Mouse (Mus musculus) forebrain, embryonic 10.5 days (tissue): ENCODE measurements at regions not wholly inside any gene's neighbourhood (a gene's known extent, or its start where the extent isn't known, plus 50 kb on each side); places are given as distances from the start of the nearest gene placed in this dataset.

Experiments used
- DNase-seq: peaks from one replicate; pipeline ENCODE4 v3.0.0-alpha.2; 2017; ENCODE audit warnings: low spot score; ENCODE audit errors: extremely low spot score
- H3K27ac ChIP-seq: fragments of 300-500 bp; sonication (generic); 2 replicates; pipeline ENCODE4 v1.5.1; 2016; ENCODE audit warnings: mild to moderate bottlenecking
- H3K27me3 ChIP-seq: fragments of 300-500 bp; sonication (generic); 2 replicates; pipeline ENCODE4 v1.6.1; 2016; ENCODE audit warnings: mild to moderate bottlenecking; ENCODE audit not compliant: poor library complexity, severe bottlenecking
- H3K36me3 ChIP-seq: fragments of 300-500 bp; sonication (generic); replicated peaks from 2 replicates; pipeline ENCODE4 v1.6.1; 2016; ENCODE audit warnings: mild to moderate bottlenecking, moderate library complexity
- H3K4me1 ChIP-seq: fragments of 300-500 bp; sonication (generic); 2 replicates; pipeline ENCODE4 v1.6.1; 2016
- H3K4me3 ChIP-seq: fragments of 300-500 bp; sonication (generic); 2 replicates; pipeline ENCODE4 v1.5.1; 2016; ENCODE audit warnings: mild to moderate bottlenecking, moderate library complexity
- H3K9me3 ChIP-seq: fragments of 300-500 bp; sonication (generic); 2 replicates; pipeline ENCODE4 v1.6.1; 2016; ENCODE audit warnings: mild to moderate bottlenecking, moderate library complexity
- WGBS: fragments of 180-500 bp; shearing (Covaris S2); methylation state at CpG from one replicate; pipeline ENCODE4 v1.1.7; 2016; 5-methylcytosine and 5-hydroxymethylcytosine counted together

DNA sequence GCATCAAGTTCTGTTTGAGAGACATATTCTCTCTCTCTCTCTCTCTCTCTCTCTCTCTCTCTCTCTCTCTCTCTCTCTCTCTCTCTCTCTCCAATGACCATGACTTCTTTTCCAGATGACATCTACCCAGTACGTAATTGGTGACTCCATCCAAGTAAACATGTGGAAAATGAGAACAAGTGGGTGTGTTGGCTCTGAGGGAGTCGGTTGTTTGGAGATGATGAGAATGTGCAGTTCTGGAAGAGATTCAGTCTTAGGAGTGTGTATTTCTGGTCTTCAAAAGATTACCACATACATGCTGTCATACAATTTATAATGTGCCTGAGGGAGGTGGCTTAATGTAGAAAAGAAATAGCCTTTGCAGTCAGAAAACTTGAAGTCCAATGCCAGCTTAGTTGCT is 175.3 kb upstream of the Gm12728 start:
- no peaks in the 10 kb centered on the region for H3K27me3 ChIP-seq
- 93% methylated on average over 2 of the region's 2 CpGs for WGBS
- H3K4me1 ChIP-seq: no peaks in the 10 kb centered on the region
- DNase-seq: no peak
- no peaks in the 10 kb centered on the region for H3K9me3 ChIP-seq
- no peak overlapping the region for H3K4me3 ChIP-seq
- no peak overlapping the region for H3K27ac ChIP-seq
- H3K36me3 ChIP-seq: no peaks in the 10 kb centered on the region

DNA sequence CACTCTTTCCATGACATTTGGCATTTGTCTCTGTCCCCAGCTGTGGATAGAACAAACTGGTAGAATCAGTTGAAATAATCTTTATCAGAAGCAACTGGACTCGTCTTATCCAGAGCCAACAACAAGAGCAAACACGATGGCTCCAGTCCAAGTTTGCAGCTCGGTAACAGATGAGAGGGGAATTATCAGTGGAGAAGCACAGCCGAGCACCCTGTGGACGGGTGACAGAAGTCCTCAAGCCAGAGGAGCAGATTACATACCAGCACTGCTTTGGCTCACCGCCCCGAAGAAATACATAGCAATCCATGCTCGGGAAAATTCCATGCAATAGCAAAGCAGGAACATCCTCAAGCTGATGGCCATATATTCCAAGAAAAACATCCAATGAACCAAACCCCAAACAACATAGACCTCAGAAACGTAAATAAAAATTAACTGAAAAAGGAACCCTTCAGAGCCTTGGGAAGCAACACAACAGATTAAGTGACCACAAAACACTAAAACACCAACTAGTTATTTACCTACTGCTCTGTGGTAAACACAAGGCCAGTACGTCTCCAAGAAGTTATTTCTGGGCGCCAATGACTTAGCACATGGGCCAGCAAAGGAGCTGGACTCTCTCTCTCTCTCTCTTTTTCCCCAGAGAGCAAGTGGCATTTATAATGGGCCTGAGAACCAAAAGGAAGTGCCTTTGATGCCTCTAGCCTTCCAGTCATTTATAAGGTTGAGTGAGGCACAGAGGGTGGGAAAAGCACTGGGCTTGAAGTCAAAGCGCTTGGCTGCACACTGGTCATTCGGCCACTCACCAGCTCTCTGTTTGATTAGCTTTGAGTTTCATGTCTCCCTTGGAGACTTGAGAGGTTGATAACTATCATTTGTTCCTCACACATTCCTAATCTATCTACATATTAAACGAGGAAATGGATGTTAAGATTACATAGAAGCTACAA is 163.0 kb upstream of the Gm12728 start:
- WGBS: 91% methylated on average over 14 of the region's 14 CpGs
- Histone ChIP-seq H3K4me3 (no peak overlapping the region), H3K27me3 (no peaks in the 10 kb centered on the region), H3K27ac (no peak overlapping the region), H3K9me3 (no peaks in the 10 kb centered on the region), H3K36me3 (no peaks in the 10 kb centered on the region), H3K4me1 (no peaks in the 10 kb centered on the region)
- no peak for DNase-seq

DNA sequence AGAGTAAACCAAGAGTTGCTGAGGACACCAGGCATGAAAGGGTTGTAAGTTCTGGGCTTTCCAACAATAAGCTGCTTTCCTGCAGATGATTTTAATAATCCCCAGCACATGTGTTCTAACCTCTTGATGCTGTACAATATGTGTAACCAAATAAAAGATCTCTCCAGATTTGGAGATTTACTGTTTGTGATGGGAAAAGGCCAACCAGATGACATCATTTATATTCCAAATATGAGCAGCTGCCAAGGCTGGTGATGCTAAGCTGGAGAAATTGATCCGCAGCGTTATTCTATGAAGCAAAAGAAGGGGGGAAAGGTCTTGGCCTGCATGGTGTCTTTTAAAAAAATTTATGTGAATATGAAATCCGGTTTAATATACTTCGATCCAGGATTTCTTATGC is 160.1 kb upstream of the Gm12728 start:
- no peaks in the 10 kb centered on the region for H3K4me1 ChIP-seq
- no peak overlapping the region for H3K4me3 ChIP-seq
- no peaks in the 10 kb centered on the region for H3K9me3 ChIP-seq
- H3K27ac ChIP-seq: no peak overlapping the region
- no peaks in the 10 kb centered on the region for H3K36me3 ChIP-seq
- H3K27me3 ChIP-seq: no peaks in the 10 kb centered on the region
- no peak for DNase-seq
- WGBS: 97% methylated on average over 4 of the region's 4 CpGs

DNA sequence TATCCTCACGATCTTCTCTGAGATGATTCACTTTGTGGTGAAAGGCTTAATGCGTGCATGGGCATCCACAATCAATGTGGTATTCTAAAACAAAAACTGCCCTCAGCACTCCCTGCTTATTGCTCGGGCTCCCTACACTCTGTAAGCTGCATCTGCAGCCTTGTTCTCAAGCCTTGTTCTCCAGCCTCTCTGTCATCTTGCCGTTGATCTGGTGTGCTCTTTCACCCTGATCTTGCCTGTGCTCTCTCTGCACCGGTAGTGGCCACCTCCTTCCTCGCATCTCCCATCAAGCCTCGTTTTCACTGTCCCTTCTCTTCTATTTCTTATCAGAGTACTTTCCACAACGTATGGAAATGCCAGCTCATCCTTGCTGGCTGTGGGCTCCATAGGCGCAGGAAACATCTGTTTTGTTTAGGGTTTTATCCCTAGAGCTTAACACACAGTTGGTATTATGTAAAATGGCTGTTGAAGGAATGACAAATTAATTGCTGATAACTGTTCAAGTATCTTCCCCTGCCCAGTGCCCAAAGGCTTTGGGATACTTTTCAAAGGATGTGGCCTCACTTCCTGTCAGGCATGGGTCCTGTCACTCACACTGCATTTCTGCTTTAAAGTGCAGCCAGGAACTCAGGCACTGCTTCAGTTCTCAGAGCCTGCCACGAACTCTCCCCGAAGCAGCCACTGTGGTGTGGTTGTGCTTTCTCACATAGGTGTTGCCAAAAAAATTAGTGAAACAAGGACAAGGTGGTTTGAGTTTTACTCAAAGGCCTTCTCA is 158.9 kb upstream of the Gm12728 start:
- no peak for DNase-seq
- Histone ChIP-seq H3K4me1 (no peaks in the 10 kb centered on the region), H3K27ac (no peak overlapping the region), H3K9me3 (no peaks in the 10 kb centered on the region), H3K27me3 (no peaks in the 10 kb centered on the region), H3K36me3 (no peaks in the 10 kb centered on the region), H3K4me3 (no peak overlapping the region)
- WGBS: 84% methylated on average over 11 of the region's 11 CpGs

DNA sequence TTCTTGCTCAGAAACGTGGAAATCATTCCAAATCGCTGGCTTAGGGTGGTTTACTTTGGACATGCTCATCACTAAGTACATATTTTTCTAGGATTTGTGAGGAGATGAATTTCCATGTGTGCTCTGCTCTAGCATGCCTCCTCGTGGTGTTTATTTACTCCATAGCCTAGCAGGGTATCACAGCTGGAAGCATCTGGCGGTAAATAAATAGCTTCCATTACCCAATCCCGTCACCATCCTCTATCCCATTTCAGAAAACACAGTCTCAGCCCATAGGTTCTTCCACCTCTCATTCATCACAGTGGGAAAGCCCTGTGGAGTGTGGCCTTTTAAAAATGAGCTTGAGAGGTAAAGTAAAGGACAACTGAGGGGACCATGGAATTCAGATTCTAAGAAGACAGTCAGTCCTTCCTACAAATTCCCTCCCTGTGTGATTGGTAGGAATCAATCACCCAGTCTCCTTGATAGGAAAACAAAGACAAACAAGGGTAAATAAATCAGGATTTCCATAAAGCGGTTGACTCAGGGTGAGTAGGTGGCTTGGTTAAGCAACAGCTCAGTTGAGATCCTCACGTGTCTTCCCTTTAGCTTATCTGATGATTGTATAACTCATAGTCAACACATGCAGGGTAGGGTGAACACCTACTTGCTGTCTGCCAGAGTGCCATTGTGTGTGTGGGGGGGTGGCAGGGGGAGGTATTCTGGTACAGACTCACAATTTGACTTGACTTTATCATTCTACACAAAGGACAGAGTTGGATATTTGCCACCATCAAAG is 156.9 kb upstream of the Gm12728 start:
- H3K27ac ChIP-seq: no peak overlapping the region
- 85% methylated on average over 7 of the region's 7 CpGs for WGBS
- H3K4me1 ChIP-seq: no peaks in the 10 kb centered on the region
- no peak for DNase-seq
- H3K9me3 ChIP-seq: no peaks in the 10 kb centered on the region
- no peaks in the 10 kb centered on the region for H3K36me3 ChIP-seq
- H3K4me3 ChIP-seq: no peak overlapping the region
- no peaks in the 10 kb centered on the region for H3K27me3 ChIP-seq

DNA sequence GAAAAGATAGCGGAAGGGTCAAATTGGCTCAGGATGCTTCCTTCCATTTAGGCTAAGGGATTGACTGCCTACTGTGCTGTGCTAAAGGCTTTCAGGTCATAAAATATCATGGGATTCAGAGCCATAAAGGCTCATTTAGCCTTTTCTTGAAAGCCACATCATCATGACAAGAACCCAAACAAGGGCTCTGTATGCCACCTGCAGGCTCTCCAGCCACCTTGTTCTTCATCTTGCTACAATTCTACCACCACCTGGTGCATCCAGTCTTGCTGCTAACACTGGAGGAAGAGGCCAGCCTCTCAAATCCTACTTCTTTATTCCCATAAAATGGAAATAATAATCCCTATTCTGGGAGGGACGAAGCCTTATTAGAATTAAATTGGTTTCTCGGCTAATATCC is 155.9 kb upstream of the Gm12728 start:
- Histone ChIP-seq H3K4me1 (no peaks in the 10 kb centered on the region), H3K36me3 (no peaks in the 10 kb centered on the region), H3K27ac (no peak overlapping the region), H3K9me3 (no peaks in the 10 kb centered on the region), H3K27me3 (no peaks in the 10 kb centered on the region), H3K4me3 (no peak overlapping the region)
- 89% methylated on average over 3 of the region's 3 CpGs for WGBS
- DNase-seq: no peak

DNA sequence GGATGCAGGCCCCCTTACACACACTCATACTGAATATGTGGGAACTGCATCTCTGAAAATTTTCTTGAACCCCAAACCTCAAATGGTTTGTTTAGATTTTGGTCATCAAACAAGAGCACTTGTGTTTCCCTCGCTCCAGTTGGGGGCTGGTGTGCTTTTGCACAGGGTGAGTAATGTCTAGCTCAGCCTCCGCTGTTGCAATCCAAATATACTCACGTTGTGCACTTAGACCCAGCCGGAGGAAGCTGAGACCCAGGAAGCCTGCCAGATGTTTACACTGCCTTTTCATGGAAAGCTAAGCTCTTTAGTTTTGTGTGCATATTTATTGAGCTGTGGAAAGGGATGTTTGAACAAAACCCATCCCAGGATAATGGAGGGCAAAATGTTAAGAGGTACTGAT is 148.9 kb upstream of the Gm12728 start:
- no peak overlapping the region for H3K4me3 ChIP-seq
- no peaks in the 10 kb centered on the region for H3K36me3 ChIP-seq
- no peak overlapping the region for H3K27ac ChIP-seq
- peaks cover 4% of the 10 kb centered on the region; the same call in 1 of the 2 replicates for H3K4me1 ChIP-seq
- H3K9me3 ChIP-seq: no peaks in the 10 kb centered on the region
- no peaks in the 10 kb centered on the region for H3K27me3 ChIP-seq
- WGBS: 79% methylated on average over 4 of the region's 4 CpGs
- DNase-seq: no peak

DNA sequence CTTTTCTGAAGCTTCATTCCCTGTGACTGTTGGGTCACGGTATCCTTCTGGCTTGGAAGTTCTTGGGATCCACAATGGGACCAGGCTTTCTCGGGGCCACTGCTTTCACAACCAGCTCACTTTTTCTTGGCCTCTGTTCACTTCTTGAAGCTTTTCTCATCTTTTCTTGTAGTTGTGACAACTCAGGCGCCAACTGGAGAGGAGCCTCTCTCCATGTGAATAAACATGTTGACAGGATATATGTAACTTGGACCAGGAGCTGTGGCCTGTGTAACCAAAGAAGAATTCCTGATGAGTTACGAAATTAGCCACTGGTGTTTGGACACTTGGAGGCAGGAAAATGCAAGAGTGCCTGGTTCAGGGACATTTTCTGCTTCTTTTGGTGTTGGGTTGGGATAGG is 148.1 kb upstream of the Gm12728 start:
- DNase-seq: no peak
- H3K4me3 ChIP-seq: no peak overlapping the region
- no peaks in the 10 kb centered on the region for H3K9me3 ChIP-seq
- H3K27ac ChIP-seq: no peak overlapping the region
- H3K27me3 ChIP-seq: no peaks in the 10 kb centered on the region
- H3K4me1 ChIP-seq: peaks cover 4% of the 10 kb centered on the region; the same call in 1 of the 2 replicates
- H3K36me3 ChIP-seq: no peaks in the 10 kb centered on the region
- WGBS: 91% methylated on average over 4 of the region's 4 CpGs

DNA sequence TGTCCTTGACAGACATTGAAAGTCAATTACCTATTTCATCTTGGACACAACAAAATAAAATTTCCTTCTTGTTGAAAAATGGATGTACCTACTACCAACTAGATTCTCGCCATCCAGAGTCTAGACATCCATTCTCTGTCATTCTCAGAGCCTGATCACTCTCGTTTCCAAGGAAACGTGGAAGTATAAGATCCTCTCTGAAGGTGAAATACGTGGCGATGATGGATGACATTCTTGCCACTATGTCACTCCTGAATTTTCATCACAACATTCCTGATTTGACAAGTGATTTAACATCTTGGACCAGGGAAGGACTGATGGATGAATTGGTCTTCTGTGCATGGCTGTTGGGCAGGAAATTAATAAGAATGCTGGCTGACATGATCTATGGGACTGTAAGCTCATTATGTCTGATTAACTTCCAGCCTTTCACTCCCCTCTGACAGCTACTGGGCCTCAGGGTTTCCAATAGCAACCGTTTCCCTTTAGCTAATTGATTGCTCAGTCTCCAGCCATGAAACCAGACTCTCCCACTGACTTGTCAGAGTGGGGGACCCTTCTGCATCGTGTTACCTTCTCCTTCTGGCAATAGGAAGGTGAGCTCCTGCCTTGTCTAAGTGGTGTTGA is 140.7 kb upstream of the Gm12728 start:
- 65% methylated on average over 7 of the region's 7 CpGs for WGBS
- Histone ChIP-seq H3K27ac (no peak overlapping the region), H3K36me3 (no peaks in the 10 kb centered on the region), H3K4me1 (peaks cover 11% of the 10 kb centered on the region), H3K9me3 (no peaks in the 10 kb centered on the region), H3K27me3 (no peaks in the 10 kb centered on the region), H3K4me3 (no peak overlapping the region)
- DNase-seq: peak; percentile 19

DNA sequence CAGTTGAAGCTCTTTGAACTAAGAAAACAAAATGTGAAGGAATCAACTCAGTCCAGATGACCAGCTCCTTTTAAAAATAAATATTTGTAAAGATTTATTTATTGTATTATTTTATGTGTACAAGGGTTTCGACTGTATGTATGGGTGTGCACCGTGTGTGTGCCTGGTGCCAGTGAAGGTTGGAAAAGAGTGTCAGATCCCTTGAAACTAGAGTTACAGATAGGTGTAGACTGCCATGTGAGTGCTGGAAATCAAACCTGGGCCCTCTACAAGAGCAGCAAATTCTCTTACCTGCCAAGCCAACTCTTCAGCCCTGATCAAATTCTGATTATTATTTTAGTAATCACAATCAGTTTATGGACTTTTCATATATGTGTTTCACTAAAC is 140.2 kb upstream of the Gm12728 start:
- peaks cover 11% of the 10 kb centered on the region for H3K4me1 ChIP-seq
- H3K27me3 ChIP-seq: no peaks in the 10 kb centered on the region
- no peaks in the 10 kb centered on the region for H3K36me3 ChIP-seq
- H3K4me3 ChIP-seq: no peak overlapping the region
- 88% methylated on average over 2 of the region's 2 CpGs for WGBS
- no peaks in the 10 kb centered on the region for H3K9me3 ChIP-seq
- no peak for DNase-seq
- H3K27ac ChIP-seq: no peak overlapping the region

DNA sequence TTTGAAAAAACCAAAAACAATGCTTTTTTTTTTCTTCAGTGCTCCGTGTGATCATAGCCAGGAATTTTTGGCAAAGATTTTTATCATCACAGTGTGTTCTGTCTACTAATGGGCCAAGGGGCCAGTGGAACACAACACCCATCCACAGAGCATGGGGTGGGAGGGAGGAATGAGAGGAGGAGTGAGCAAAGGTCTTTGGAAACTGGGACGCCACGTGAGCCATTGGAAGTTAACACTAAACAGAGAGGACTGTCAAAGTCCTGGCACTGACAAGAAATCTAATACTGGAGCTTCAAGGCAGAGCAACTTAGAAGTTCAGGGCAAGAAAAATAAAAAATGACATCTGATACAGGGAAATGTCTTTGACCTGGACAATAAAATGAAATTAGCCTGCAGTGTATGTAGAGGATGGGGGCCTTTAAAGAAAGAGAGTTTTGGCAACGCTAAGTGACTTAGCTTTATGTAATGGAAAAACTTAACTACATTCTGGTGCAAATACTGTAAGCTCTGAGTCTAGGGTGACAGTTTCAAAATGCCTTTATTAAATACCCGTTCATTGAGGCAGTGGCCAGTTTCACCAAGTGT is 133.5 kb upstream of the Gm12728 start:
- Histone ChIP-seq H3K27ac (no peak overlapping the region), H3K4me1 (no peaks in the 10 kb centered on the region; the same call in 1 of the 2 replicates), H3K27me3 (no peaks in the 10 kb centered on the region), H3K36me3 (no peaks in the 10 kb centered on the region), H3K9me3 (no peaks in the 10 kb centered on the region), H3K4me3 (no peak overlapping the region)
- 66% methylated on average over 5 of the region's 5 CpGs for WGBS
- no peak for DNase-seq

DNA sequence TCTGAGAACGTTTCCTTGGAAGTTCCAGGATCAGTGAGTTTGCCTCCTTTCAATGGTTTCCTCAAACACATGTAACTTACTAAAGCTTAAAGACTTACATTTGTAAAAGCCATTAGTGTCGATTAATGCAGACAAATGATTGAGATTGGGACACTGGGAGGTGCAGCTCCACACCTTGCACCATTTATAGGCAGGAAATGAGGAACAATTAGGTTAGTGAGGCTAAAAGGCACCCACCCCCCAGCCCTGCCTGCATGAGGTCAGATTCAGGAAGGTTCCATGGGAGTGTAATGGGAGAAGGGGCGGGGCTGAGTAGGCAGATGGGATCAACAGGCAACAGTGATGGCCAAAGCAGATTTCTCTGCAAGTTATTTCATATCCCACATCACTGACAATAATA is 131.1 kb upstream of the Gm12728 start:
- H3K27ac ChIP-seq: no peak overlapping the region
- H3K4me1 ChIP-seq: no peaks in the 10 kb centered on the region; the same call in 1 of the 2 replicates
- 70% methylated on average over 3 of the region's 3 CpGs for WGBS
- H3K36me3 ChIP-seq: no peaks in the 10 kb centered on the region
- H3K9me3 ChIP-seq: no peaks in the 10 kb centered on the region
- DNase-seq: no peak
- H3K4me3 ChIP-seq: no peak overlapping the region
- H3K27me3 ChIP-seq: no peaks in the 10 kb centered on the region
